Mouse (Mus musculus): ENCODE data around the gene Tmub2.

- no peak for TF ChIP-seq CHD2 (IDR thresholded peaks at IDR 0.05; ENCODE audit: low read depth, low read length)
- no peak for TF ChIP-seq ZC3H11A (IDR thresholded peaks at IDR 0.05; ENCODE audit: borderline replicate concordance, low read depth, low read length)
- TF ChIP-seq ZNF384 (IDR thresholded peaks at IDR 0.05; ENCODE audit: low read depth, low read length), result no peak
- TF ChIP-seq HCFC1 (IDR thresholded peaks at IDR 0.05; ENCODE audit: borderline replicate concordance, insufficient read depth, low read length), result no peak
- no peak for TF ChIP-seq MAFK (IDR thresholded peaks at IDR 0.05; ENCODE audit: insufficient read depth, low read depth, low read length)
Observed at GRCm38 (mm10) chr11:102241874-102242273, 42.9 kb upstream of the Tmub2 start.
